Mouse (Mus musculus) small intestine, adult 2 months (tissue): ENCODE results near the gene Arsa.

Experiments used
- CTCF ChIP-seq: fragments of 200-500 bp; IDR thresholded peaks from 2 replicates; pipeline ENCODE4 v1.5.1; 2012; ENCODE audit warnings: low read depth, mild to moderate bottlenecking, control low read depth, inconsistent platforms, low read length, moderate library complexity, mixed read lengths; ENCODE audit not compliant: insufficient replicate concordance, insufficient read length; ENCODE audit errors: extremely low read depth
- POLR2A ChIP-seq: fragments of 200-500 bp; IDR thresholded peaks from 2 replicates; pipeline ENCODE4 v1.6.1; 2012; ENCODE audit warnings: low read depth, mild to moderate bottlenecking, control low read depth, inconsistent platforms, low read length, moderate library complexity

- no peak for TF ChIP-seq POLR2A
- no peak for TF ChIP-seq CTCF
Observed at GRCm38 (mm10) chr15:89430341-89430740, 46.9 kb downstream of the Arsa start.
